Mouse (Mus musculus) layer of hippocampus, adult 18-20 months (tissue): ENCODE results near the gene Dock9. TPM values are rescaled to one million over a fixed set of nuclear protein-coding genes. Genes with fewer than 3 reads are reported as not detected.

Source experiments
- DNase-seq, 2 experiments: peaks; one replicate each; pipeline ENCODE4 v3.0.0; 2022; ENCODE audit warnings: low spot score in 2 of 2
- total RNA-seq, 2 experiments: library from RNA; stranded (reverse); gene quantifications; 2 replicates each; pipeline ENCODE4 v1.2.3; 2021

Dock9 gene
- total RNA-seq, 2 experiments from 2014 or later = 187 to 197 TPM

DNA sequence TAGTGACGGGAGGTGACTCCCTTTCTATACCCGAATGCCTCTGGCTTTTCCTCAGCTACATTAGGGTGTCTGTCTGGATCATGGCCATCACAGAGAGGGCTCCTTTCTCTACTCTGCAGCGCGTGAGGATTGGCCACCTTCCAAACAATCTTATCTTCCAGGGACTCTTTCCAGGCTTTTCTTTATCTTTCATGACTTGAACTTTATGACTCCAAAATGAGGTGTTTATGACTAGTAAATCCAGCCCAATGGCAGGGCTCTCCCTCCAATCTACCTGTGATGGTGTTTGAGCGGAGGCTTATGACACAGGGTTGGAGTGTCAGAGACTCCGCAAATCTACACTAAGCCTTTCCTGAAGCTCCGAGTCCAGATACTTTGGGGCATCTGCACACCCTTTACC, 256.4 kb downstream of the Dock9 start:
- no peak for DNase-seq

DNA sequence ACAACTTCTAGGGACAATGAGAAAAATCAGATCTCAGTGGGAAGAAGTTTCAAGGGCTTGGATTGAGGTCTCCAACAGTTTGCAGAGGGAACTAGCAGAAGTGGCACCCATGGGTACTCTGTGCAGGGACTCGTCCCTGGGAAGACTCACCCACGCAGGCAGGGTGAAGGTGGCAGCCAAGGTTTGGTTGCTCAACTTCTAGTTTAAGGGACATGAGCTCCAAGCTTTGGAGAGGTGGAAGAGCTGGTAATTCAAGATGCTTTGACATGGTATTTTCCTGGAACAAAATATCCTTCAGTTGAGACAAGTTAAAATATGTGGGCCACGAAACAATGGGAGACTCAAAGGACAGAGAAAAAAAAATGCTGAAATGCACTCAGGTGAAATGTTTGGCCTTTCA, 263.1 kb downstream of the Dock9 start:
- no peak for DNase-seq

DNA sequence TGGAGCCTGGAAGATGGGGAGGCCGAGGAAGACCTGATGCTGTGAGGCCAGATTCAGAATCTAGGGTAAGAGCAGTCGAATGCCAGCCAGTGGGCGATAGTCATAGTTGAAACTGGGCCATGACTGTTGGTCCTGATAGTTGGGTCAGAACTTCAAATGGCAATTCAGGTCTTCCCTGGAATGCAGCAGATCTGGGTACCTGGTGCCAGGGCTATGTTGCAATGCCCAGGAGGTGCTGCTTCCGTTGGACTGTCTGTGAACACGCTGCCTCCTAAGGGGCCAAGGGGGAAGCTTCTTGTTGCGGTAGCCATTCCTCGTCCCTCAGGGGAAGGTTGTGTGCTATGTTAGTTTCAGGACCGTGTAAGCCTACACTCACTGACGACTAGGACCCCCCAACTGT, 266.8 kb downstream of the Dock9 start:
- no peak for DNase-seq

DNA sequence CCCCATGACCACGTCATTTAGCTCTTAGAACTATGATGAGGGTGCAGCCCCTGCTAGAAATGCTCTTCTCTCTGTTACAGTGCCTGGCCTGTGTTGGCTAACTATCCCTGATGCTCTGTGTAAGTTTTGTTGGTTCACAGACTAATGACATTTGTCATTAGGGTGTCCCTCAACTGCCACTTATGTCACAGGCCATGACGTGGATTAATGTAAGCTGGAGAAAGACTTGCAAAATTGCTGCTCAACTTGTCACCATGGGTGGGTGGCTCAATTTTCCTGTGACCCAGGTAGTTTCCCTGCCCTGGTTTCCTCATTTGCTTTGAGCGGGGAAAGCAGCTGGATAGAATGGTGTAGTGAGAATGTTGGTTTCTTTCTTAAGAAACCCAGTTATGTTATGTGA, 269.8 kb downstream of the Dock9 start:
- no peak for DNase-seq

DNA sequence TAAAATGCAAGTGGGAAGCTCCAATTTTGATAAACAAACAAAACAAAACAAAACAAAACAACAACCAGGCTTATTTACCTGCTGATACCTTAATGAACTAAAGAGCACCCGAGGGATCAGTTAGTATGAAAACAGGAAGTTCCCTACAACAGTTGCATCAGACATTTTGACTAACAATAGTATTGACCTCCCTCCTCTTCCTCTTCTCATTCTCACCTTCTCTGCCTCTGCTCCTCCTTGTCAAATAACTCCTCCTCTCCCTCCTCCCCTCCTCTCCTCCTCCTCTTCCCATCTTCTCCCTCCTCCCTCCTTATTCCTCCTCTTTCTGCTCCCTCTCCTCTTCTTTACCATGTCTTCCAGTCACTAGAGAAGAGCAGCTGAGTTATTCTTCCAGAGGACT, 270.4 kb downstream of the Dock9 start:
- no peak for DNase-seq

DNA sequence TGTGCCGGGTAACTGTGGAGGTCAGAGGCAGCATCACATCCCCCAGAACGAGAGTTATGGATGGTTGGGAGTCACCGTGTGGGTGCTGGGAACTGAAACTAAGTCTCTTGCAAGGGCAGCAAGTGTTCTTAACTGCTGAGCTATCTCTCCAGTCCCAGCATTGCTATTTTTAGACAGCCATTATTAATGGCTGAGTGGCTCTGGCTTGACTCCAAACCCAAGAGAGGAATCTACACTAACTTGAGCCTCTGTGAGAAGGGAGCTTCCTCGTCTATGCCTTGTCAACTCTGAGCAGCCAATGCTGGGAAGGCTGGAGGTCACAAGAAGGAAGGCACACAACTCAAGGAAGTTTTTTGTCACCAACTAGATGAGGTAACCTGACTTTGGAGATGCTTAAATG, 275.9 kb downstream of the Dock9 start:
- DNase-seq = no peak

DNA sequence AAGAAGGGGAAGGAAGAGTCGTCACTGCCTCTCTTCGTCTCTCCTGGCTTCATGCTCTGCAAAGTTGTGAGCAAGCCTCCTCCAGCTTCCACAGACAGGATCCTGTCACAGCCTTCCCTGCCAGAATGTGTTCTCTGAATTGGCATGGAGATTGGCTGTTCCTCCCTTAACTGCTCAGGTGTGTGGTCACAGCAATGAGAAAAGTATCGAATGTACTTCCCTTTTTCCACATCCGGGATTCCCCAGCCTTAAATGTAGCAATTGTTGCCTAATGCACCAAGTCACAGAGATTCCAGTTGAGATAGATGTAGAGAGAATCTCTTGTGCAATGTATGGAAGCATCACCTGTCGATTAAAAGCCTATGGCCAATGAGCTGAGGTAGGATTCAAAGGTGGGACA, 280.8 kb downstream of the Dock9 start:
- DNase-seq = no peak

DNA sequence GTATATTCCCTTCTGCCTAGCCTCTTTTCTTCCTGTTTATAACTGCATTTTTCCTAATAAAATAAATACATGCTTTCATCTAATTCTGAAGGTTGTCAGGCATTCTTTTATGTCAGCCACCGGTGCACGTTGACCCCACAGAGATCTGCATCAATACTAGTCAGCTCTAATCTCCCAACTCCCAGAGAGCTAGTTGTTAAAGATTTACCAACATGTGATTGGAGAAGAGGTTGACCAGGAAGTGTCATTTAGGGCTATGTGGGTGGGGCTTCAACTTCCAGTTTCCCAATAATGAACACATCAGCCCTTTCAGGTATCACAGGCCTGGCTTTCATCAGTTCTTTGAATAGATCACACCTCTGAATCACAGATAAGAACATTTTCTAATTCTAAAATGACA, 288.7 kb downstream of the Dock9 start:
- DNase-seq = no peak

DNA sequence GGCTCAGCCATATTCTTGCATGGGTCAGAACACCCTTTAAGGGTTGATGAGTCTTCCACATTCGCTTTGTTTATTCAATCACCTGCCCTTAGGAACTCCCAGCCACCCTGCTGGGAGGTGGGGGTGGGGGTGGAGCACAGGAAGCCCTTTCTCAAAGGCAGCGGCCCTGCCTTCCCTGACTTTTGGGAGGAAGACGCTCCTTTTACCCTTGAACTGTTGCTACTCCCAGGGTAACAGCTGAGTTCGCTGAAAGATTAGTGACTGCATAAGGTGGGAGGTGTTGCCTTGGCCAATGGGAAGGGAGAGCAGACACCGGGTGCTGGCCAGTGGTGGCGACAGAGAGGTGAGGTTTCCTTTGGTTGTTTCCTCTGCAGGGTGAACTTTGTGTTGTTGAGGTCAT, 291.3 kb downstream of the Dock9 start:
- no peak for DNase-seq

DNA sequence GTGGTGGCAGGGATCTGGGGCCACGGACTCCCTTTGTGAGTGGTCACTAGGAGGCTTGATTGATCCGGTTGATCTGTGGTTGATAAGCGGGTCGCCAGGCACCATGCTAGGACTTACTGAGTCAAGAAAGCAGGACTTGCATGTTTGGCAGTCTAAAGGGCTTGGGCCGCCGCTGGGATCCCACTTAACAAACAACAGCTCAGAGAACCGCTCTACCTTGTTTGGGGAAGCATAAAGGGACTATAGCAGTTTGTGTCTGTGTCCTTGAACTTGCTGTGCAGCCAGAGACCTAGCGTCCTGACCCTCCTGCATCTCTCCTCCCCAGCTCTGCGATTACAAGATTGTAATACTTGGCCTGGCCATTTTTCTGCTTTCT, 292.2 kb downstream of the Dock9 start:
- DNase-seq = no peak

DNA sequence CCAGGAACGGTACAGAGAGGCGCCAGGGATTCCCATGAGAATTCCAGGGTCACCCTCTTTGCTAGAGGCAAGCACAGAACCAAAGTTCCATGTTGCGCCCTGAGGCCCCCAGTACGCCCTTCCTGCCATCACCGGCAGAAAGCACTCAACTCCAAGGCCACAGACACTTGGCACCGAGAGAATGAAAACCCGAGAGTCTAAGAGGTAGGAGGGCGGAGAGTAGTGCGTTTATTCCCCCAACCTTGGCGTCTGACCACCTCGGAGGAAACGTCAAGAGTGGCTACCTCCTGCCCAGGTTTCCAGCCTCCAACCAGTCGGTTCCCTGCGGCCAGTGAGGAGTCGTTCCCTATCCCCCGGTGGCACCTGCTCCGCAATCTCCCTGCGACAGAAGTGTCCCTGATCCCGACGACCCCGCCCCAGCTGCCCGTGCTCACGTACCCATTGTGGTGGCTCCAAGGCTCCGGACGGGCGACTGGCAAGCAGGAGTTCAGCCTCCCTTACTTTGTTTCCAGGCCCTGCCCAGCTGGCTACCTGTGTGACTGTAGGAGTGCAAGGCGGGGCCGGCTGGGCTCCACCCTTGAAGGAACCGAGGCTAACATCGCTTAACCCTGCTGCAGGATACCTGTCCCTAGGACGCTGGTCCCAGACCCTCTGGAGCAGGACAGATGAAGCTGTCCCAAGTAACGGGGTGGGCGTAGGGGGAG, 292.7 kb downstream of the Dock9 start, which contains the start of gene Slc15a1:
Gene Slc15a1, minus strand, starts transcription at position 472 of the 704 bp plus-strand sequence.
- DNase-seq = no peak

DNA sequence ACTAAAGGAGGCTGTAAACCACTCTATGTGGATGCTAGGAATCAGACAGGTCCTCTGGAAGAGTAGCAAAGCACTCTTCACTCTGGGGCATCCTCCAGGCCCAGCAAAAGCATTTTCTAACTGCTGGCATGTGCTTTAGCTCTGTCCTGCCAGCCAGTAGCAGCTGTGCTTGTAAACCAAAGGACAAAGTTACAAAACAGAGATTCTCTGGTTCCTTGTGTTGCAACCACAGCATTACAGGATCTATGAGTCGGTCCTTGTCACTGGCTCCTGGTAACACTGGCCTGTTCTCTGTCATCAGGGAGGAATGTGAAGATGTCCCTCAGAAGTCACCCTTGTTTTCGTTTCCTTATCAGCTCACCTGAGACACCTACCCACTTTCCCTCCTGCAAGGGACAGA, 297.1 kb downstream of the Dock9 start:
- DNase-seq = no peak

DNA sequence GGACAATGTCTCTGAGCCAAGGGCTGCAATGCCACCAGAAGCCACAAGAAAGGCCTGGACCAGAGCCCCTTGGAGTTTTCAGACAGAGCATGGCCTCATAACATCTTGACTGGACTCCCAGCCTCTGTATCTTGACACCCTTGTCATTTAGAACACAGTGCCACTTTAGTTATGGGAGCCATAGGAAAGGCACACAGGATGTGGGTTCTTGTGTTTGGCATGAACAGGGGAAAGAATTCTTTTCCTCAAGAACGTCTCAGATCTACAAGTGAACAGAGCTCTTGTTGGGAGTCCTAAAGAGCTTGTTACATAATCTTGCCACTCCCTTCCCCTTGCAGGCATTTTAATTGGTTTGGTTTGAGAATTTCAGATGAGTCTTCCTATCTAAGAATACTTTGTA, 297.9 kb downstream of the Dock9 start:
- no peak for DNase-seq

DNA sequence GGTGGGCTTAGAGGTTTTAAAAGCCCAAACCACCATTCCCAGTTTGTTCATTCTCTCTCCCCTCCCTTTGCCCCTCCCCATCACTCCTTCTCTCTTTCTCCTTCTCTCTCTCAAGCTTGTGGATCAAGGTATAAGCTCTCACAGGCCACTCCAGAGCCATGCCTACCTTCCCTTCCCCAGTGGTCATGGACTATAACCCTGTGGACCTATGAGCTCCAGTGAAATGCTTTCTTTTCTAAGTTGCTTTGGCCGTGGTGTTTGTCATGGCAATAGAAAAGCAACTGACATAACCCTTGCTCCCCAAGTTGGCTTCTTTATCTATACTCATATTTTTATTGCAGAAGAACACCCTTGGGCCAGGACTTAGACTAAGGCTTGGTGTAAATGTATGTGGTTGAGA, 299.8 kb downstream of the Dock9 start:
- no peak for DNase-seq

DNA sequence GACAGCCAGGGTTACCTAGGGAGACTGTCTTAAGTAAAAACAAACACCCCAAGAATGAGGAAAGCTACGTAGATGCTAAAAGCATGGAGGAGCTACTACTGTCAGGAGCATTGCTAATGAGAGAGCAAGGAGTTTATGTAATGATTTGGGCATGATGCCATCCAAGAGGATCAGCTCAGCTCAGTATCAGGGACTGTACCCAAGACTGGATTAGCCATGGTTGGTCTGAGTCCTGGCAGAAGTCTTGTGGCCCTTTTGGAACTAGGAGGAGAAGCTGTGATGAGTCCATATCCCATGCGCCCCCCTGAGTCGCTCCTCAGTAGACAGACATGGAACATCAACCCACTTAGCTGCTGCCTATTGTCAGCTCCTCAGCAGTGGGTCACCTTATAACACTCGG, 301.9 kb downstream of the Dock9 start:
- DNase-seq = no peak

DNA sequence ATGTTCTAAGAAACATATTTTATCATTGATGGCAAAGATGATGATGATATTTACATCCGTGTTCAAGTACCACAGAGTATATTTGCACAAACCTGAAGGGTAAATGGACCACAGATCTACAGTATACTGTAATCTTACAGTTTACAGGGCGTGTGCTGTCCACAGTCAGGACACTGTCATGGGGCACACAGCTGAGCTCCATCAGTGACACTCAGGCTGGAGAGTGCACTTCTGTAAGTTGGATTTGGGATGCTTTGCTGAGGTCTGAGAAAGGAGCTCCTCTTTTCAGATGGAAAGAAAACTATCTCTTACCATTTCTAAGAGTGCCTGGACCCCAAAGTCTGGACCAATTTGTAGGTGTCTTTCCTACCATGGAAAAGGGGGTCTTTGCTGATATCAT, 302.5 kb downstream of the Dock9 start:
- no peak for DNase-seq

DNA sequence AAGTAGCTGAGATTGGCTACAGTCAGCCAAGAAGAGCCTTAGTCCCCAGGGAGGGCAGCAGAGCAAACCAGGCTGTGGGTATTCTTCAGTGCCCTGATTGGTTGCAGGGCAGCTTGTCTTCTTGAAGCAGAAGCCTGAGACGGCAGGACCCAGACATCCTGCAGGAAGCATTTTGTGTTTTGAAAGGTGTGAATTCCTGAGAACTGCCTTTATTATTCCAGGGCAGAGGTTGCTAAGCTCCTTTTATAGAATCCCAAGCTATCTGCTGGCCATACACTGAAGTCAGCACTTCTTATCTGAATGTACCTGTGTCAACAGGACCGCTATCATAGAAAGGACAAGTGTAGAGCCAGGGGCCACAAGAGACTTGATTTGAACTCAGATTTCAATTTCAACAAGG, 303.4 kb downstream of the Dock9 start:
- DNase-seq = no peak

DNA sequence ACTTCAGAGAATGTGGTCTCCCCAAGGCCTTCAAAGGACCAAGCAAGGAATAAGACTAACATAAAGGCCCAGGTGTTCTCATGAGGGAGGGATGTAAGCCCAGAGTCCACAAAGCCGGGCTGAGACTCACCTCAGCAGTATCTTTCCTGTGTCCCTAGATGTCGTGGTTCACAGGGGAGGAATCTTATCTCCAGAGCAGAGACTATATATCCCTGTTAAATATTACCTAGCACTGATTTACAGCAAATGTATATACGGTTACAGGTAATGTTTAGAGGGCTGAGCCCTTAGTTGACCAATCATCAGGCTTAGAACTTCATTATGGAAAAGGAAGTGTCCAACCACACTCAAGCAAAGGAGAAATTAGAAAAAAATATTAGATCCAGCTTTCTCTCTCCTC, 303.9 kb downstream of the Dock9 start:
- no peak for DNase-seq

DNA sequence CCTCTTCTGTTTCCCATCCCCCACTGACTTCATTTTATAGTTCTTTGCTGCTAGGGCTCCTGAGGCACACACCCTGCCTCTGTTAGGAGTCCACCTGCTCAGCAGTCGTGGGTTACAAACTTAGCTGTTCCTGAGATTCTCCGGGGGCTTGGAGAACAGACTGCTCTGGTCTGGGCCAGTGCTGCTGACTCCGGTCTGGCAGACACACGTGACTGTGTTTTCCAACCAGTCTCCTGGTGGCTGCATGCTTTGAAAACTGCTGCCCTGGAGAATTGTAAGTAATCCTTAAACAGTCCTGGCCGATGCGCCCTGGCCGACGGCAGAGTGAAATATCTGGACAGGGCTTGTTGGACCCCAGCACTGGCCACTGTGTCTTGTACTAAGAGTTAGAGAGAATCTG, 305.3 kb downstream of the Dock9 start:
- DNase-seq = no peak

Other genes starting within 250 kb of the Dock9 start
- 10 to 100 TPM; 48.4 to 51.8 TPM for gene Ubac2, start 80.8 kb upstream of the Dock9 start, total RNA-seq
- not detected for gene Gpr18, start 117.9 kb upstream of the Dock9 start, total RNA-seq
- gene Gpr183, start 167.4 kb upstream of the Dock9 start, total RNA-seq = under 1 TPM; 0.58 to 0.92 TPM
- not detected for gene Timm8a2, start 236.8 kb upstream of the Dock9 start, total RNA-seq